Mouse (Mus musculus) frontal cortex, adult 2 months (tissue): ENCODE measurements at regions not wholly inside any gene's neighbourhood (a gene's known extent, or its start where the extent isn't known, plus 50 kb on each side); places are given as distances from the start of the nearest gene placed in this dataset.

Source experiments
- DNase-seq, 2 experiments: peaks; one replicate each; pipeline ENCODE4 v3.0.0; 2022; ENCODE audit warnings: low spot score in 1 of 2; ENCODE audit errors: extremely low spot score in 1 of 2

- DNase-seq = no peak
Measured at GRCm38 (mm10) chr14:82065173-82065572, 2081.3 kb downstream of the Olfm4 start.

- no peak for DNase-seq
Measured at GRCm38 (mm10) chr14:82101643-82102042, 2117.8 kb downstream of the Olfm4 start.

- no peak for DNase-seq
Measured at GRCm38 (mm10) chr14:82112851-82113250, 2129.0 kb downstream of the Olfm4 start.

- peak in 1 of 2 experiments; percentile 4 for DNase-seq
Measured at GRCm38 (mm10) chr14:82148827-82149498, 2165.1 kb downstream of the Olfm4 start.

- DNase-seq = peak in 1 of 2 experiments; percentile 4
Measured at GRCm38 (mm10) chr14:82185334-82185733, 2201.5 kb downstream of the Olfm4 start.

GRCm38 (mm10) chr14:82210402-82210801 lies 2226.5 kb downstream of the Olfm4 start:
- DNase-seq = no peak

GRCm38 (mm10) chr14:82228522-82228921 lies 2214.8 kb upstream of the Pcdh17 start:
- DNase-seq = no peak

GRCm38 (mm10) chr14:82236238-82236637 lies 2207.1 kb upstream of the Pcdh17 start:
- no peak for DNase-seq

- no peak for DNase-seq
Measured at GRCm38 (mm10) chr14:82243321-82243720, 2200.0 kb upstream of the Pcdh17 start.

- peak in 1 of 2 experiments; percentile 39 for DNase-seq
Measured at GRCm38 (mm10) chr14:82244891-82245290, 2198.5 kb upstream of the Pcdh17 start.
